Mouse (Mus musculus): ENCODE data around the gene Olfr90.
"Not testable (repeated sequence)": the region's sequence is repeated elsewhere in the genome, so short reads cannot be mapped to it uniquely, and the experiment has no call there.

Gene Olfr90

DNA sequence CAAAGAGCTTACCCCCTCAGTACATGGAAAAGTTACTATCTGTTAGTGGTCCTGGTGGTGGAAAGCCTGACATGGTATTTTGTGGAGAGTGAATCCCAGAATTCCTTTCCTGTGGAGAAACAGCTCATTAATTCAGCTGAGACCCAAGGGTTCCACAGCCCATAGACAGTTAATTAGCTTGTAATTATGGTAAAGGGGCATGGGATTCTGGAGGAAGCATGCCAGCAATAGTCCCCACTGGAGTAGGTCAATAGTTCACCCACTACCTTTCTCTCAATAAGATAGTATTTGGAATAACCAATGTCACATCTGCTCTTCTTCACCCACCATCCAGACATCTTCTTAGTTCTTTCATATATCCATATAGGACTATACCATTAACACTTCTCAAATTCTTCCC is at the start of gene Olfr90:
TSS of gene Olfr90 (minus strand) at position 101 of the 400 bp plus-strand sequence.
- no peak for DNase-seq

DNA sequence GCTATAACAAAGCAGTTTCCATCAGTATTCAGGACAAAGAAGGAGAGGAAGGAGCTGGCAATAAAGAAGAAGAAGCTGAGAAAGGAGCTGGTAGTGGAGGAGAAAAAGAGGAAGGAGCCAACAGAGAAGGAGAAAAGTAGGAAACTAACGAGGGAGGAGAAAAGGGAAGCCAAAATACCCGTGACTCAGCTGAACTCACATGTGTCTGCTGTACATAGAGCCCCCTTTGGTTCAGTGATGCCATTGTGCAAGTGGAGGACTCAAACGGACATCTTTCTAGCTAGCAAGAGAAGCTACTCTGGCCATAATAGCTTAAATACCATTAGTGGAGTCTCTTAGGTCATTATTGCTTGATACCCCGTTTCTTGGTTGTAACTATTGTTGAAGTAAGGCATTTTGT is 43.1 kb upstream of the Olfr90 start:
- DNase-seq = not testable (repeated sequence)

DNA sequence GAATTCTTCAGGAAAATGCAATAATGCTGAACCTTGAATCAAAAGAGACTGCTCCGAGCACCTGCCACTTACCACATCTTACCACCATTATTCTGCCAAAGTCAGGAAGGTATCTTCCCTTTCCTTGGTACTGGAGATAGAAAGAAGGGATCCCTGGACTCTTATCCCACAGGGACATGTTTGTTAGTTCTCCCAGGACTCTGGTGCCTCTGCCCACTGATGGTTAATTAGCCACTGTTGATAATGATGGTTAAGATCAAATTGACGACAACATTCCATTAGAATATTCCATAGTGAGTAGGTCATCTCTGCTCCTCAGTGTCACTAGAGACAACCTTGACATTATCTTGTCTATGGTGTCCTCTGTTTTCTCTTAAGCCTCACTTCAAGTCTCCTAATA is 31.7 kb upstream of the Olfr90 start, which contains the start of gene Olfr92:
TSS of gene Olfr92 (minus strand) at position 101 of the 400 bp plus-strand sequence.
- no peak for DNase-seq

DNA sequence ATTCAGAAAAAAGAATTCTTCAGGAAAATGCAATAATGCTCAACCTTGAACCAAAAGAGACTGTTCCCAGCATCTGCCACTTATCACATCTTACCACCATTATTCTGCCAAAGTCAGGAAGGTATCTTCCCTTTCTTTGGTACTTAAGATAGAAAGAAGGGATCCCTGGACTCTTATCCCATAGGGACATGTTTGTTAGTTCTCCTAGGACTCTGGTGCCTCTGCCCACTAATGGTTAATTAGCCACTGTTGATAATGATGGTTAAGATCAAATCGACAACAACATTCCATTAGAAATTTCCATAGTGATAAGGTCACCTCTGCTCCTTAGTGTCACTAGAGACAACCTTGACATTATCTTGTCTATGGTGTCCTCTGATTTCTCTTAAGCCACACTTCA is 9.9 kb upstream of the Olfr90 start, which contains the start of gene Olfr91:
TSS of gene Olfr91 (minus strand) at position 101 of the 400 bp plus-strand sequence.
- no peak for DNase-seq

DNA sequence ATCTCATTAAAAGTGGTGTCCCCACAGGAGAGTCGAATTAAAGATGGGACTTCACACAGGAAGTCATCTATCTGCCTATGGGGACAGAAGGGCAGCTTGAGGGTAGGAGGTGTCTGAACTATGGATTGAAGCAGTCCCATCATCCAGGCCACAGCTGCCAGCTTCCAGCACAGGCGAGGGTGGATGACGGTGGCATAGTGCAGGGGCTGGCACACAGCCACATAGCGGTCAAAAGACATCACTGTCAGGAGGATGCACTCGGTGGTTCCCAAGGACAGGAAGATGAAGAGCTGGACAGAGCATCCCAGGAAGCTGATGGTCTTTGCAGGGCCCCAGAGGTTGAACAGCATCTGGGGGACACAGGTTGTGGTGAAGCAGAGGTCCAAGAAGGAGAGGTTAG is 5.0 kb upstream of the Olfr90 start:
- no peak for DNase-seq

DNA sequence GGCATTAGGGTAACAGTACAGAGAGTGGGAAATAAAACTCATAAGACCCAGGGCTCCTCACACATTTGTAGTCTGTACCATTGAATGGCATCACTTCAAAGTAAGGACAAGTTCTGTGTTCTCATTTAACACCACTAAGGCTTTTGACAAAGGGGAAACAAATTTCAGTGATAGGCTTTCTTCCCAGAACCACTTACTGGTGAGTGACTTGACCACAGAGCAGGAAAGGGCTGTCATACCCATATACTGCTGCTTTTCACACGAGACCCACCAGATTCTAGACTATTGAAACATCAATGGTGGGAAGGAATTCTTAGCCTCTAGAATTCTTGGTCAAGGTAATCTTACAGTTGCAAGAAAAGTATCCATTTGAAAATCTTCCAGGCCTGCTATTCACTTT is 3.9 kb upstream of the Olfr90 start:
- DNase-seq = no peak

DNA sequence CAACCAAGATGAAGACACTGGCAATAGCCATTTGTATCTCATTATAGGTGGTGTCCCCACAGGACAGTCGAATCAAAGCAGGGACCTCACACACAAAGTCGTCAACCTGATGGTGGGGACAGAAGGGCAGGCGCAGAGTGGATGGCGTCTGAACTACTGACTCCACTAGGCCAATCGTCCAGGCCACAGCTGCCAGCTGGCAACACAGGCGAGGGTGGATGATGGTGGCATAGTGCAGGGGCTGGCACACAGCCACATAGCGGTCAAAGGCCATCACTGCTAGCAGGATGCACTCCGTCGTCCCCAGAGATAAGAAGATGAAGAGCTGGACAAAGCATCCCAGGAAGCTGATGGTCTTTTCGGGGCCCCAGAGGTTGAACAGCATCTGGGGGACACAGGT is 2.8 kb downstream of the Olfr90 start:
- no peak for DNase-seq

DNA sequence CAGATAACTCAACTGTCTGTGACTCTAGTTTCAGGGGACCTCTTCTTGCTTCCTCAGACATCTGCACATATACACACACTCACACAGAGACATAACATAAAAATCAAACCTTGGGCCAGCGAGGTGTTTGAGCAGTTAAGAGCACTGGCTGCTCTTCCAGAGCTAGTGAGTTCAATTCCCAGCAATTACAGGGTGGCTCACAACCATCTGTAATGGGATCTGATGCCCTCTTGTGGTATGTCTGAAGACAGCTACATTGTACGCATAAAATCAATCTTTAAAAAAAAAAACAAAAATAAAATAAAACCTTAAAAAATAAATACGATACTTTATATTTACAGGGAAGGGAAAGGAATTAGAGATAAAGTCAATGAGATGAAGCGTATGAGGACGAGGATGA is 3.7 kb downstream of the Olfr90 start:
- DNase-seq = no peak

DNA sequence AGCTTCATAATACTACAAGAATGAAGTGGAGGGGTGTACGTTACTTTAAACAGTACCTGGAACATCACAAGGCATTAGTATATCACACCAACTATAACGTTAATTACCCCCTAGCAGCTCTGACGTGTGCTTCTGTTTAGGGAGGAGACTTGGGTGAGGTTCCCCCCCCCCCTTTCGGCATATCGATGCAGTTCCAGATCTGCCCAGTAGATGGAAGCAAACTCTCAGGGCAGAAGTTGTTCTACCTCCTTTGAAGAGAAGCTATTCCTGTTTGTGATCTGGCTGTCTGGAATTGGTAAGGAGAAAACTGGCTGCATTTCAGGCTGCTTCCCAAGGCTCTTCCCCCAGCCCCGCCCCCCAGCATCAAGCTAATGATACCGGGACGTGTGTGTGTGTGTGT is 5.0 kb downstream of the Olfr90 start:
- peak; percentile 49 for DNase-seq

DNA sequence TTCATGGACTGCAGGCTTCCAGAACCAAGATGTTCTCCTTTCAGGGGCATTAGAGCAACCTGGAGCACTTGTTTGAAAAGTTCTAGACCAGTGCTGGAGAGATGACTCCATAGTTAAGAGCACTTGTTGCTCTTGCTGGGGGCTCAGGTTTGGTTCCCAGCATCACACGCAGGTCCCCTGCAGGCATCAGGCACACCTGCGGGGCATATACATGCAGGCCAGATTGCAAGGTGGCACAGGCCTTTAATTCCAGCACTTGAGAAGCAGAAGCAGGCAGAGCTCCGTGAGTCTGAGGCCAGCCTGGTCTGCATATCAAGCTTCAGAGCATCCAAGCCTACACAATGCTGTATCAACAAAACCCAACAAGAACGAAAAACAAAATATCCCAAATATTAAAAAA is 6.6 kb downstream of the Olfr90 start:
- DNase-seq = no peak

DNA sequence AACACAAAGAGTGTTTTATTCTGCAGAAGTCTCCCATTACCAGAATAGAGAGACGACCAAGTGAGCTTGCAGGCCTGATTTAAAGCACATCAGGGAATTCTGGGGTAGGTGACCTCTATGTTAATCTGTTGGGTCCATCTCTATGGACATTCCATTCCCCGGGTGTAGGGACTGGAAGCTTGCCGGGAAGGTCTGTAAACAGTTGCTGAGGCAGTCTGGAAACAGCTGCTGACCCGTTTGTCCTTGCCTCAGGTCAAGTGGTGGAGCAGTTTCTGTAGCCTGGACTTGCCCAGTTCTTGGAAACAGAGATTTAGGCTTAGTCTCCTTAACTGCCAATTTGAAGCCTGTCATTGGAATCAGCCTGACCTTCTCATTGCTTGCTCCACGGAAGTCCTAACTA is 8.2 kb downstream of the Olfr90 start:
- DNase-seq = peak; percentile 47

DNA sequence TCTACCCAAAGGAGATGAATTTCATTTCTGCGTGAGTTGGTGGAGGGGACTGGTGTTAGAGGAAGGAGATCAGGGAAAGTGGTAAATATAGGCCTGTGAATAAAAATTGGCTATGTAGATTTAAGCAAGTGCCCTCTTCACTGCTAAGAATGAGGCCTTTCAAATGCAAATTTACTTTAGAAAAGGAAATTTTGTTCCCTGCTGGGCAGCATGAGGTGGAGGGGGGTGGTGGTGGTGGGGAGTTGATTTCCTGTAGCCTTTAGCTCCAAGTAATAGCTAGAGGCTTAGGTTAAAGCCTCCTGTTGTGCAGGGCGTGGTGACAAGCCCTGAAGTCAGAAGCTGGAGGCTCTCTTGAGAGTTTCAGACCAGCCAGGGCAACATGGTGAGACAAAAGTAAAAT is 9.3 kb downstream of the Olfr90 start:
- no peak for DNase-seq

DNA sequence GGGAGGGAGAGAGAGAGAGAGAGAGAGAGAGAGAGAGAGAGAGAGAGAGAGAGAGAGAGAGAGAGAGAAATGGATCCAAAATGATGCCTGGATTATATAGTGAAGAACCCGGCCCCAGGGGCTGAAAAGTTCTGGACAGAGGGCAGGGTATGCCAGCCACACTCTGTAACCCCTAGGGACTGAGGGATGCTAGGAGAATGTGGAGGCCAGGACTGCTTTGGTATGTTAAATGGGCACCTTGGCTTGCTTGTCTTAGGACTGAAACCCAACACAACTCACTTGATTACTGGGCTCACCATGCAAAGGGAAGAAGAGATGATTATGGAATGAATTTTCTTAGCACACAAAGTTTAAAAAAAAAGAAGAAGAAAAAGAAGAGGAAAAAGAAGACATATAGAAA is 10.1 kb downstream of the Olfr90 start:
- no peak for DNase-seq

DNA sequence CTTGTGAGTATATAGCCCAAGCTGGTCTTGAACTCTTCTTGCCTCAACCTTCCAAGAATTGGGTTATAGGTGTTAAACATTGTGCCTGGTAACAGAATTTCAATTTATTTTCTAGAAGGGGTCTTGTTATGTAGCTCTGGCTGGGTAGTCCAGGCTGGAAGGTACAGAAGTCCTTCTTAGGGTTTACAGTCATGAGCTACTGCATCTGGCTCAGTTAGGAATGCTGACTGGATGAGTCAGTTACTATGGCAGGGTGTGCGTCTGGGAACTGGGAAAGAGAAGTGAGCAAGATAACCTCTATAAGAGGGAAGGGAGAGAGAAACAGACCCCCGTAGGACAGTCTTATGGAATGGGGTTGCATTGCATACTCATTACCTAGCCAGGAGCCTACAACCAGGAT is 12.5 kb downstream of the Olfr90 start:
- DNase-seq = no peak

DNA sequence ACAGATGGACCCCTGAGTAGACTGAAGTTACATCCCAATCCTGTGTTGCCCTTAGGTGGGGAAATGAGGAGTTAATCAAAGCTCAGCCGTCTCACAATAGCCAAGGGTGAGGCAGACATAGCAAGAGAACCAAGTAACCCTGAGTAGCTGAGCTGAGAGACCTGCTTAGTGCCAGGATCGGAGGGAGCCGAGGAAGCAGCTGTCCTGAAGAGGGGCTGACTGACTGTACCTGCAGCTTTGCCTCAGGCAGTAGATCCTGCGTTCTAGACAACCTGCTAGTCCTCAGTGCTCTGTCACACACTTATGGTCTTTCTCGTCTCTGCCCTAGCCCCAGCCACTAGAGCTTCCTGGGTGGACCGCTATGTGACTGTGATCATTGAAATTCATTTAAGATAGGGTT is 13.1 kb downstream of the Olfr90 start:
- DNase-seq = no peak

DNA sequence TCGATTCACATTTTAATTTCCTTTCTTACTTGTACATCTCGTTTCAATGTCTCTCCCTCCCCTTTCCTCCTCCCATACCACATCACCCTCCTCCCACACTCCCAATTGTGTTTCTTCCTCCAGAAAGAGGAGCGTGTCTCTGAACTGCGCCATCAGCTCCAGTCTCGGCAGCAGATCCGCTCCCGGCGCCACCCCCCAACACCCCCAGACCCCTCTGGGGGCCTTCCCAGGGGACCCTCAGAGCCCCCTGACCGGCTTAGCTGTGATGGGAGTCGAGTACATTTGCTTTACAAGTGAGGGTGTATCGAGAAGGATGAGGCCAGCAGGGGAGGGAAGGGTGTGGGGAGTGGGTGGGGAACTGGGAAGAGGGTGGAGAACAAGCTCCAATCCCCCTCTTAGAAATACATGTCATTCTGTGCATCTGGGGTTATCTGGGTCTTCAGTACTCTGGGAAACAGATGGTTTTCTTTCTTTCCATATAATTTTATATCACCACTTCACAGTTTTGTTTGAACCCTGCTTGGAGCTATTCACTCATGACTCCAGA is 15.5 kb downstream of the Olfr90 start:
- no peak for DNase-seq

DNA sequence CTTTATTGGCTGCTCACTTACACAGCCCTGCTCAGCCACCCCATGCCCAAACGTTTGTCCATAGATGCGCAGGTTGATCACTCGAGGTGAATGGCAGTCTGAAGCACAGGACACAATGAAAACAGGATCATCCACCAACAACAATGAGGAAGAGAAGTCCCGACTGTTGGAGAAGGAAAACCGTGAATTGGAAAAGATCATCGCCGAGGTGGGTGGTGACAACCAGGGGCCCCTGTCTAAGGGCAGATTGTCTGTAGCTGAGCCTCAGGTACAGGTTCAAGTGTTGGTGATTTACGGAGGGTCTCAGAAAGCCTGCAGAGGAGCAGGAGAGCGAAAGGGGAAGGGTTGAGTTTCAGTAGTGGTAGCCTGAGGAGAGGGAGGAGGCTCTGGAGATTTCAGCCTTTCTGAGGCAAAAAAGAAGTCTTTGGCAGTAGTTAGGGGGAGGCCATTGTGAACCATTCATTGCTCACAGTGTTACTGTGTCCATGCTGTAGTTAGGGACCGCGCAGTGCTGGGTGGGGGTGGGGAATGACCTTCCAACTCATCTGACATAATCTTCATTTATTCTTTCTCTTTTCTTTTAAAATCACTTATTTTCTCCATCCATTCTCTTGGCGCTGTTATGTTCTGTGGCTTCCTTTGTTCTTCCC is 16.1 kb downstream of the Olfr90 start:
- no peak for DNase-seq

DNA sequence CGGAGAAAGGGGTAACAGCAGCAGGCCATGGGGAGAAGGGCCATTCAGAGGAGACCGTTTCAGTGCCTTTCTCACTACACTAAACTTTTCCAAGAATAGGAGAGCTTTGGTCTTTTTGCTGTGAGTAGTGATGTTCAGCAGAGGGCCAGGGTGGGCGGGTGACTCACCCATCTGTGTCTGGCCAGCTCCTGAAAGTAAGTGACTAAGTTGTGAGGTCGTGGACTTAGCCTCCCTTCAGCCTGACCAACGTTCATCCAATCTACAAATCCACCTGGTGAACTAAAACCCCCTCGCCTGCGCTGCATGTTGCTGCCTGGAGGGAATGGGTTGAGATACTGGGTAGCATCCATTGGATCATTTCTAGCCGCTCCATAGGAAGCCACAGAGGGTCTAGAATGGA is 18.2 kb downstream of the Olfr90 start:
- no peak for DNase-seq

DNA sequence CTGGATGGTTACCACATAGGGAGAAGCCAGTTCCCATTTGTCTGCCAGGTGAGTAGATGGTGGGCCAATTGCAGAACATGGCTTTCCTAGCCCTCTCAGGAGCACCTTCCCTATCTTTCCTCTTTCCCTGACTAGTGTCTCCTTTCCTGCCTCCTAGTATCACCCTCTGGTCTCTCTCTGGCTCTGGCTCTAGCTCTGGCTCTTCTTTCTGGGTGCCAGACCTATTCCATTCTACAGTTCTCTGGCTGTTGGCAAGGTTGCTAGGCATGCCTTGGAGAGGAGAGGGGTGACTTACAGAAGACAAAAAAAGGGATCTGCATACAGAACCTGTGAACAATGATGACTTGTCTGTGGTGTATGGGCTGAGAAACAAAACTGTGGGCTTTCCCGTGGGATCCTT is 20.4 kb downstream of the Olfr90 start:
- DNase-seq = no peak

DNA sequence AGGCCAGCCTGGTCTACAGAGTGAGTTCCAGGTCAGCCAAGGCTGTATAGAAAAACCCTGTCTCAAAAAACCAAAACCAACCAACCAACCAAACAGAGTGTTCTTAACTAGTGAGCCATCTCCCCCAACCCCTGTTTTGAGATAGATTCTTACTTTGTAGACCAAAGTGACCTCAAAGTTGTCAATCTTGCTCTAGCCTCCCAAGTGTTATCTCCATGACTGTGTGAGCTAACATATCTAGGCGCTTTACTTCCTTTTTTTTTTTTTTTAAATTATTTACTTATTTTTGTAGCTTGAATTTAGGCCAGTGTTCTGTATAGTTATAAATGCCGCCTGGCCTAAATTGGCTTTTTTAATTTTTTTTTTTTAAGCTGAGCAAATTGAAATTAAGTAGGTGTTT is 22.3 kb downstream of the Olfr90 start:
- DNase-seq = no peak

DNA sequence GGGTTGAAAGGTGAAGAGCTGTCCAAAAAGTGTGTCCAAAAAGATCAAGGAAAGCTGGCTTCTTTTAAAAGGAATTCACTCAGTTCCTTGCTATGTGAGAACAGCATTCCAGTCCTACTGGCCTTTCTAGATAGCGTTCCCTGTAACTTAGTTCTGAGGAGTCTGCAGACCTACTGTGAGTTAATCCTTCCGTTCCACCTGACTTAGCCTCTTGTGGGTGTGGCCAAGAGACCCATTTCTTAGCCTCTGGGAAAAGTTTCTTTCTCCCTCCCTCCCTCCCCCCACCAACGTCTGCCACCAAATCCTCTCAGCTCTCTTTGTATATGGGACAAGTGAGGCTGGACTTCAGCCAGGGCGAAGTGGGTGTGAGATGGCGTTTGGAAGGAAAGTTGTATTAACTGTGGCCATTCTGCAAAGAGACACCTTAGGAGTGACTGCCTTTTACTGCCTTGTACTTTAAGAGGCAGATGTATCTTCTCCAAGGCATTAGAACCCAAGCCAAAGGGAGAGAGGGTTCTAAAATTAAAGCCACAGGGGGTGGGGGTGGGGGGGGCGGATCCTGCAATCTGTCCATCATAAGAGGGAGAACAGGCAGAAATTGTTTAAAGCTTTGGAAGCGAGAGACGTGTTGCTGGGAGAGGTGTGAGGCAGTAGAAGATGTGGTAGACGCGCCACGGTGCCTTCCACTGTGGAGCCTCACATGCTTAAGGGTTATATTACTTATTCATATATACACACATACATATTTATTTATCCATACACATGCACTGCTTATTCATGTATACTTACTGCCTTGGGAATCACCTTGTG is 24.4 kb downstream of the Olfr90 start:
- no peak for DNase-seq

DNA sequence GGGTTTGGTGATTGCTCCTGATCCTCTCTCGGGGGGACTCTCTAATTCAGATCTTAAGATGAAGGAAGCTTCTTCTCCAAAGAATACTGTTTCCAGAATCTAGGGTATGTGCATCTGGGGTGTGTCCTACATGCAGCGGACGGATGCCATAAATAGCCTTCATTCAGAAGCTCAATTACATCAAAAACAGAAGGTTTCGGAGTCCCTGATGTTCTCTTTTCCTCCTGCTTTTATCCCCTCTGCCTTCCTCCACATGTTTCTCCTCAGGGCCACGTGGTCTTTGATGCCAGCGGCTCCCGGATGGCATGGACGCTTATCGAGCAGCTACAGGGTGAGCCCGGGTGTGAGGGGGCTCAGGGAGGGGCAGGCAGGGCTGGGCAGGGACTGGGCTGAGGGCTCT is 25.2 kb downstream of the Olfr90 start:
- DNase-seq = no peak

DNA sequence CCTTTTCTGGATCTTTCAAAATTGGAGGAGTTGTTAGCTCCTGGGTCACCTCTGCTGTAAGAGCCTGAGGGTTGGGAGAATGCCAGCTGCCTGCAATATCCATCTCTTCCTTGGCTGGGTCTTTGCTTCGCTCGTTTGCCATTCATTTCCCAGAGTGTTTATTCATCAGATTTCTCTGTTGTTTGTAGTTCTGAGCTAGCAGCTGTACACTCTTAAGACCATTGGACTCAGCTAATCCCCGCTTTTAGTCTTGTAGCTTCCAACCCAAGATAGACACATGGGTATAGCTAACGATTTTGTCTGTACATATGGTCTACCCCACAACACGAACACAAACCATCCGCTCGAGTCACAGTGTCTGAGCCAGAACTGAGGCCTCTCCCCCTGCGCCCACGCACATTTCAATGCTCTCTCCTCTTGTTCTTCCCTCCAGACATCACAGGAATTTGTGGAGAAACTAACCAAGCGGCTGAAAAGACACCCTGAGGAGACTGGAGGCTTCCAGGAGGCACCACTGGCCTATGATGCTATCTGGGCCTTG is 26.1 kb downstream of the Olfr90 start:
- no peak for DNase-seq

DNA sequence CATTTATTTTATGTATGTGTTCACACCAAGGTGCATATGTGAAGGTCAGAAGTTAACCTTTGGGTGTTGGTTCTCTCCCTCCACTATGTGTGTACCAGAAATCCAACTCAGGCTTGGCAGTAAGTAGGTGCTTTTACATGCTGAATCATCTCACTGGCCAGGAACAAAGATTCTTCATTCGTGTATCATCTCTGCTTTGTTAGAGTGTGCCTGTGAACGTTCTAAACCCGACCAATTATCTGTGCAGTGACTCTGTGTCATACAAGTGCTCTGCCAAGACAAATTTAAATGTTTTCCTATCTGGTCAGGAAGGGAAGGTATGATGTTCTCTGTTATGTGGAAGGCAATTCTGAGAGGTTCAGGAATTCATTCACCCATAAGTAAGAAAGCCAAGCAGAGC is 26.9 kb downstream of the Olfr90 start:
- no peak for DNase-seq
